Mouse (Mus musculus) heart, postnatal 14 days (tissue): ENCODE measurements around the gene Edc4. TPM values are rescaled to one million over a fixed set of nuclear protein-coding genes. Genes with fewer than 3 reads are reported as not detected.

Source experiments
- DNase-seq, 2 experiments: peaks; one replicate each; pipeline ENCODE4 v3.0.0; 2021 to 2022
- intact Hi-C: fragments of 180-260 bp; cut with DNase I; formaldehyde crosslinking; loops from one replicate; pipeline ENCODE4 v1.15.1; 2025
- total RNA-seq, 2 experiments: library from RNA; stranded (reverse); gene quantifications; 2 replicates each; pipeline ENCODE4 v1.2.3; 2021

Gene Edc4
- total RNA-seq, 2 experiments from 2014 or later = 26.8 to 28.4 TPM

GRCm38 (mm10) chr8:105936866-105937475 lies 56.3 kb downstream of the Edc4 start:
- DNase-seq = peak; percentile 88 to 89
- intact Hi-C loops = no loop called here

- intact Hi-C loops = no loop called here
- DNase-seq = peak; percentile 46 to 57
These were observed 57.0 kb downstream of the Edc4 start for GRCm38 (mm10) chr8:105937496-105938305.

GRCm38 (mm10) chr8:105938306-105938669 lies 57.6 kb downstream of the Edc4 start, which contains the start of gene Psmb10:
Gene Psmb10, minus strand, starts transcription at chr8:105938444.
- intact Hi-C loops = no loop called here
- DNase-seq = peak in 1 of 2 experiments; percentile 45

- DNase-seq = no peak
- intact Hi-C loops = no loop called here
These were observed 61.3 kb downstream of the Edc4 start for GRCm38 (mm10) chr8:105942026-105942425.

GRCm38 (mm10) chr8:105942542-105942941 lies 61.9 kb downstream of the Edc4 start:
- no peak for DNase-seq
- intact Hi-C loops = no loop called here

- intact Hi-C loops = no loop called here
- no peak for DNase-seq
These were observed 62.6 kb downstream of the Edc4 start, which contains the start of gene Lcat for GRCm38 (mm10) chr8:105943321-105943739. Gene Lcat, minus strand, starts transcription at chr8:105943382.

Other genes with a start within 250 kb of the Edc4 start
- gene Ctcf, start 244.3 kb upstream of the Edc4 start, total RNA-seq = 10 to 100 TPM; 43.8 to 44.6 TPM
- gene Agrp, start 243.5 kb upstream of the Edc4 start, total RNA-seq = not detected
- 1 to 10 TPM in 1 of 2 experiments, under 1 TPM in 1; 0.69 to 5.7 TPM for gene Carmil2, start 194.6 kb upstream of the Edc4 start, total RNA-seq
- 10 to 100 TPM; 13.8 to 16.9 TPM for gene Acd, start 179.8 kb upstream of the Edc4 start, total RNA-seq
- gene Pard6a, start 179.7 kb upstream of the Edc4 start, total RNA-seq = 1 to 10 TPM; 7.8 to 9.1 TPM
- gene 4933405L10Rik, start 173.2 kb upstream of the Edc4 start, total RNA-seq = not detected
- 1 to 10 TPM; 2.4 to 2.5 TPM for gene Enkd1, start 172.7 kb upstream of the Edc4 start, total RNA-seq
- gene Gfod2, start 122.2 kb upstream of the Edc4 start, total RNA-seq = 1 to 10 TPM; 3.6 to 3.7 TPM
- 10 to 100 TPM; 23.1 to 24.7 TPM for gene Ranbp10, start 53.5 kb upstream of the Edc4 start, total RNA-seq
- gene Tsnaxip1, start 53.1 kb upstream of the Edc4 start, total RNA-seq = under 1 TPM in 1 of 2 experiments, not detected in 1; 0.38 TPM
- gene Cenpt, start 27.6 kb upstream of the Edc4 start, total RNA-seq = 1 to 10 TPM; 3.2 to 4.2 TPM
- gene Thap11, start 25.7 kb upstream of the Edc4 start, total RNA-seq = 10 to 100 TPM; 27.5 to 29.1 TPM
- 10 to 100 TPM; 27.2 to 34.3 TPM for gene Nutf2, start 20.3 kb upstream of the Edc4 start, total RNA-seq
- under 1 TPM in 1 of 2 experiments, not detected in 1; 0.54 TPM for gene Nrn1l, start 12.7 kb downstream of the Edc4 start, total RNA-seq
- gene Pskh1, start 19.6 kb downstream of the Edc4 start, total RNA-seq = 10 to 100 TPM; 16.9 to 17.6 TPM
- under 1 TPM; 0.46 to 0.55 TPM for gene Ctrl, start 53.0 kb downstream of the Edc4 start, total RNA-seq
- 10 to 100 TPM; 57.6 to 66.5 TPM for gene Psmb10, start 57.6 kb downstream of the Edc4 start, total RNA-seq
- gene Lcat, start 62.5 kb downstream of the Edc4 start, total RNA-seq = 1 to 10 TPM; 1.0 to 1.3 TPM
- gene Slc12a4, start 85.2 kb downstream of the Edc4 start, total RNA-seq = 10 to 100 TPM; 50.8 to 52.0 TPM
- gene Dpep3, start 98.5 kb downstream of the Edc4 start, total RNA-seq = not detected
- gene Dus2, start 110.5 kb downstream of the Edc4 start, total RNA-seq = 1 to 10 TPM; 7.4 to 7.8 TPM
- gene Dpep2nb, start 125.1 kb downstream of the Edc4 start, total RNA-seq = not detected
- gene Ddx28, start 131.0 kb downstream of the Edc4 start, total RNA-seq = 1 to 10 TPM; 9.5 to 9.9 TPM
- 10 to 100 TPM; 22.0 to 29.4 TPM for gene Nfatc3, start 178.0 kb downstream of the Edc4 start, total RNA-seq